Mouse (Mus musculus): ENCODE data around the gene Olfr178. TPM values are rescaled to one million over a fixed set of nuclear protein-coding genes. Genes with fewer than 3 reads are reported as not detected.

Gene Olfr178
- not detected in 2 replicates for polyA plus RNA-seq (2012; ENCODE audit: low replicate concordance)

GRCm38 (mm10) chr16:58891963-58892362, at the start of gene Olfr178:
Gene Olfr178 (minus strand): TSS chr16:58892063.

GRCm38 (mm10) chr16:58929292-58929691, 37.4 kb upstream of the Olfr178 start, which contains the start of gene Olfr180:
Gene Olfr180 (minus strand): TSS chr16:58929392.

GRCm38 (mm10) chr16:58928655-58929054, 36.8 kb upstream of the Olfr178 start, which contains the start of gene Olfr181:
Gene Olfr181 (minus strand): TSS chr16:58928755.

GRCm38 (mm10) chr16:58874668-58875067, 17.2 kb downstream of the Olfr178 start, which contains the start of gene Olfr177:
Gene Olfr177 (minus strand): TSS chr16:58874768.

Other genes starting within 250 kb of the Olfr178 start
- 7.4 and 15.5 TPM in 2 replicates for gene Cpox, start 221.8 kb downstream of the Olfr178 start, polyA plus RNA-seq (2012; ENCODE audit: low replicate concordance)
- gene Gpr15, start 173.0 kb downstream of the Olfr178 start, polyA plus RNA-seq (2012; ENCODE audit: low replicate concordance): 0.18 and 0.24 TPM in 2 replicates
- gene Cldnd1, start 164.2 kb downstream of the Olfr178 start, polyA plus RNA-seq (2012; ENCODE audit: low replicate concordance): 2.6 and 3.2 TPM in 2 replicates
- gene Olfr172, start 128.9 kb downstream of the Olfr178 start, polyA plus RNA-seq (2012; ENCODE audit: low replicate concordance): not detected in 2 replicates
- gene Olfr173, start 91.8 kb downstream of the Olfr178 start, polyA plus RNA-seq (2012; ENCODE audit: low replicate concordance): not detected in 2 replicates
- not detected in 2 replicates for gene Olfr175-ps1, start 65.3 kb downstream of the Olfr178 start, polyA plus RNA-seq (2012; ENCODE audit: low replicate concordance)
- not detected in 2 replicates for gene Olfr177, start 17.3 kb downstream of the Olfr178 start, polyA plus RNA-seq (2012; ENCODE audit: low replicate concordance)
- not detected in 2 replicates for gene Olfr181, start 36.7 kb upstream of the Olfr178 start, polyA plus RNA-seq (2012; ENCODE audit: low replicate concordance)
- gene Olfr180, start 37.3 kb upstream of the Olfr178 start, polyA plus RNA-seq (2012; ENCODE audit: low replicate concordance): not detected in 2 replicates
- gene Olfr183, start 103.3 kb upstream of the Olfr178 start, polyA plus RNA-seq (2012; ENCODE audit: low replicate concordance): not detected in 2 replicates
- not detected in 2 replicates for gene Olfr186, start 138.2 kb upstream of the Olfr178 start, polyA plus RNA-seq (2012; ENCODE audit: low replicate concordance)
- gene Olfr187, start 147.7 kb upstream of the Olfr178 start, polyA plus RNA-seq (2012; ENCODE audit: low replicate concordance): not detected in 2 replicates
- gene Olfr190, start 185.9 kb upstream of the Olfr178 start, polyA plus RNA-seq (2012; ENCODE audit: low replicate concordance): not detected in 2 replicates
- gene Olfr191, start 197.8 kb upstream of the Olfr178 start, polyA plus RNA-seq (2012; ENCODE audit: low replicate concordance): not detected in 2 replicates
- not detected in 2 replicates for gene Olfr193, start 219.8 kb upstream of the Olfr178 start, polyA plus RNA-seq (2012; ENCODE audit: low replicate concordance)
- gene Olfr194, start 229.0 kb upstream of the Olfr178 start, polyA plus RNA-seq (2012; ENCODE audit: low replicate concordance): not detected in 2 replicates

All from hematopoietic multipotent progenitor cell, adult 10-12 weeks (in vitro differentiated cells).